Mouse (Mus musculus): ENCODE results near the gene Krt34.

The Krt34 gene

GRCm38 (mm10) chr11:100041454-100041853 lies at the start of gene Krt34:
TSS of gene Krt34 (minus strand) at chr11:100041554.
- in situ Hi-C loops (cut with MseI, MboI) = no loop called here

DNA sequence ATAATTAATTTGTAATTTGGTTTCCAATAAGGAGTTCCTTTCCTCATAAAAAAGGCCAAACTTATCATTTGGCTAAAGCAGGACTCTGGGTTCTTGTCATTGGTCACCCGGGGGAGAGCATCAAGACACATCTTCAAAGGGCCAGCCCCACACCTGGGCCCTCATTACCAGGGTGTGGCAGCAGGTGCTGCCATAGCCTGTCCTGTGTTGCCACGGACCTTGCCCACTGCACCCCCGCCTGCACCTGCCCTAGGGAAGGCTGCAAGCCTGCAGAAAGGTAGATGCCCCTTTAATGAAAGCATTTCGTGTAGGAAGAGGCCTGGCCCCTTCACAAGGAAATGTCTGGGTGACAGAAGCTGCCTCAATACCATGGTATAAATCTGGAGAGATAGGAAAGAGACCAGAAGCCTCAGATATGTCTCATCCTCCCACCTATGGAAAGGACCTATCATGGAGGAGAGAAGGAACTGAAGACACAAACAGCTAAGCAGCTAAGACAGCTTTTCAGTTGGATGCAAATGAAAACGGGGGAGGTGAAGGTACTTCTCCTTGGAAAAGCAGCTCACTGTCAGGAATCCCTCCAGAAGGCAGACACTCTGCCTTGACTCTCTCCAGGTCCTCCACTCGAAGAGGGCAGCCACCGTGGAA lies 47.1 kb upstream of the Krt34 start:
- in situ Hi-C loops (cut with MseI, MboI) = no loop called here

DNA sequence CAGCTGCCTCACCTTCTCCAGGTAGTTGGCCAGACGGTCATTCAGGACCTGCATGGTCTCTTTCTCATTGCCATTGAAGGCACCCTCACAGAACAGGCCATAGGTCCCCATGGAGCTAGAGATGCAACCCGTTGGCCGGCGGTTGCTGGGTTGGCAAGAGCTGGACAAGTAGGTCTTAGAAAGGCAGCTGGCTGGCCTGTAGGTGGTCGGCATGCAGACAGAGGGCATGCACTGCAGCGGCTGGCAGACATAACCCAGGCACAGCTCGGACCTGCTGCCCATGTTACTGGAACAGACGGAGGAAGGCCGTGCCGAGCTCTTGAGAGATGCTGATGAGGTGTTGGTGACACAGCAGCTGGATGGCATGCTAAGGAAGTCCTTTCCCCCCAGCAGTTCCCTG lies 46.5 kb upstream of the Krt34 start, which contains the start of gene Krt32:
TSS of gene Krt32 (minus strand) at position 366 of the 400 bp plus-strand sequence.
- in situ Hi-C loops (cut with MseI, MboI) = no loop called here

GRCm38 (mm10) chr11:100073873-100074272 lies 32.5 kb upstream of the Krt34 start:
- in situ Hi-C loops (cut with MseI, MboI) = loop anchor here in 1 of 2 experiments (10.0 kb wide), 1 partner anchor 211 kb away; no protein-coding TSS in a partner anchor

DNA sequence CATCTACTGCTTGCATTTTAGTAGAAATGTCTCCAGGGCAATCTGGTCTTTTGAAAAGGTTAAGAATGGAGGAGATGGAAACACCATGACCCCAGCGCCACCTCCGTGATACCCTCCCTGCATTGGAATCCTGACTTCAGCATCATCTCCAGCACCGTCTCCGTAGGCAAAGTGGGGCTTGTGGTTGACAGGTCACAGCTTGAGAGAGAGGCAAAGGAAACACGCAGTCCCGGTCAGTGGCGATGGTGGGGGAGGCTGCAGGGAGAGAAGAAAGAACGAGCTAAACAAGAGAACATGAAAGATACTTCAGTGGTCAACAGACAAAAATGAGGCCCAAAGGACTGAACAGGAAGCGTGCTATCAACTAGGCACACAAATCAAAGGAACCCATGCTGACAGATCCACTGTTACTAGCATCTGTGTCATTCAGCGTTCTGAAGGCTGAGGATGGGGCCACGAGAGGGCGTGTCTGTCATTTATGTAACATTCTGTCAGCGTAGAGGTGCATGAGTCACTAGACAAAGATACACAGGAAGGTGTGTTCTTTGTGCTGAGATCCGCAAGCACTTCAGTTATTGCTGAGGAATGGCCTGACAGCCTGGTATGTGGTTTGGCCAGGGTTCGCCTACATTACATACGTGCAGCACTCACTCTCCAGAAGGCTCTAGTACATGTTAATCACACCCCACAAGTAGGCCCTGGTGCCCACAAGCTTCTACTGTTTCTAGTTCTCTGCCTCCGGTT lies 26.1 kb upstream of the Krt34 start:
- in situ Hi-C loops (cut with MseI, MboI) = loop anchor here (5.0 kb wide), 2 partner anchors 100 to 215 kb away; no protein-coding TSS in a partner anchor

GRCm38 (mm10) chr11:100066236-100067010 lies 25.1 kb upstream of the Krt34 start:
- in situ Hi-C loops (cut with MseI, MboI) = loop anchor here (5.0 kb wide), 2 partner anchors 101 to 216 kb away; no protein-coding TSS in a partner anchor

- in situ Hi-C loops (cut with MseI, MboI) = loop anchor here in 1 of 2 experiments (5.0 kb wide), 1 partner anchor 108 kb away; no protein-coding TSS in a partner anchor
These were observed 17.5 kb upstream of the Krt34 start for GRCm38 (mm10) chr11:100058875-100059274.

DNA sequence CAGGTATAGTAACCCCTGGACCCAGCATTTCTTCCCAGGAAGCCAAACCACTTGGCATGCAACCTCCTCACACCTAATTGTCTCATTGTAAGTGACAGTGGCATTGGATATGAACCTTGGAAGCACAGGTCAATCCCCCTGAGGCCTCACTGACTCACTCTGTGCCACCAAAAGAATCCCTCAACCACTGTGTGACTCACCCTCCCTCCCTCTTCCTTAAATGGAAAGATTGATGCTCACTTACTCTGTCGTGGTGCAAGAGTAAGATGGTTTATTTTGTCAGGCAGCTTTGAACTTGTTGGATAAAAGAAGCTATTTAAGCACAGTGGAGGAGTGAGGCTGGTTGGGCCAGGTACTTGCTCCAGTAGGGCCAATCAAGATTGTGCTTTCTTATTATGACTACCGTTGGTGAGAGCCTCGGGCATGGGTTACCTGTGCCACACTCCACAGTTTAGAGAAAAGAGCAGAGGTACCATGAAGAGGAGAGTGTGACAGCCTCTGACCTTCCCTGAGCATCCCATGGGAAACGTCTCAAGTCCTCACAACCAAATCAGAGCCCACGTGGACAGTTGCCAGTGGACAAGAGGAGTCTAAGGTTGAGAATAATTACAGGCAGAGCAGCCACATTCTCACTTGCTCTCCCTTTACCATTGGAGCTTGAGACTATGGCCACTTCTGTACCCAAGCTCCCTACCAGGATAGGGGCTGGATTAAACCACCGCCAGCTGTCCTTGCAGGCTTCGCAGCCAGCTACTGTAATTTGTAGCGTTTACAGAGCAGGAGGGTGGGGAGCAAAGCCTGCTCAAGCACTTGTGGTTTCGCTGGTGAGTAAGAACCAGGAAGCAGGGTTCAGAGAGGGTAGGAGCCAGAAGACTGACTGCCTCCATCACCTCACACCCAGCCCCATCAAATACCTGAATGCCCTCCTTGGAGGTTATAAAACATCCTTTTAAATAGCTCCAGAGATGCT lies 14.6 kb upstream of the Krt34 start:
- in situ Hi-C loops (cut with MseI, MboI) = loop anchor here in 1 of 2 experiments (5.0 kb wide), 1 partner anchor 111 kb away; no protein-coding TSS in a partner anchor

- in situ Hi-C loops (cut with MseI, MboI) = no loop called here
These were observed 9.1 kb upstream of the Krt34 start, which contains the start of gene Krt31 for GRCm38 (mm10) chr11:100050451-100050850. TSS of gene Krt31 (minus strand) at chr11:100050551.

DNA sequence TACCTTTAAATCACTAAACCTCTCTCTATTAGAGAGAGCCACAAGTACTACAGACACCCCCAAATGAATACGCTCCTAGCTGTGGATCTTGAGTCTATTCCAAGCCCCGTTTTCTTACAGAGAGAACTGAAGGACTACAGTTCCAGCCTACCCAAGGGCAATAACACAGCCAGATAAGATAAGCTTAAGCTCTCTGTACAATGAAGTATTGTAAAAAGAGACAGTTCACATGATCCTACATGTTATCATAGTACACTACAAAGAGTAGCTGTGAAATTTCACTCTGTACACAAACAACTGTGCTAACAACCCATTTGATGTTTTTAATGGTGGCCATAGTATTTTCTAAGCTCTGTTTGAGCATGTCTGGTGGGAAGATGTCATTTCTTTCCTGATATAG lies 5.8 kb upstream of the Krt34 start:
- in situ Hi-C loops (cut with MseI, MboI) = no loop called here

DNA sequence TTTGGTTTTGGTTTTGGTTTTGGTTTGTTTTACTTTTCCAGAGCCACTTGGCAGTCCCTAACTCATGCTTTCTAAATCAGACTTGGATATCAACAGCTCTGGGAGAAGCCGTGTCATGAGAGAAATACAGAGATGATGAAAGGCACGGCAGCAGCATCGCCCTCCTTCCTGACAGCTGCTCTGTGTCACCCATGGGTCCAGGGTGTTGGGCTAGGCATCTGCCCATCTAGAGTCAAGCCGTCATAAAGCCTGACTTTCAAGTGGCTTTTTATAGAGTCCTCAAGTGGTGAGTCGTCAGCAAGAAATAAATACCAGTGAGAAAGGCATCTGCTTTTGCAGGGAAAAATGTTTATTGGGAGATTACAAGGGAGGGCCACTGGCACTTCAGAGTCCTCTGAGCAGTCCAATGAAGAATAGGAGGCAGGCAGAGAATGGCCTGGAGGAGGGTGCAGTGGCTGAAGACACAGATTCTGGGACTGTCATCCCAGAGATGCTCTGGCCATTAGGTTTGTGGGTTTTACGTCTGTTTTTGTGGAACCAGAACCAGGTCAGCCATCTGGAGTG lies 5.0 kb upstream of the Krt34 start:
- in situ Hi-C loops (cut with MseI, MboI) = no loop called here

GRCm38 (mm10) chr11:100029768-100030167 lies 11.6 kb downstream of the Krt34 start, which contains the start of gene Krt33b:
TSS of gene Krt33b (minus strand) at chr11:100029868.
- in situ Hi-C loops (cut with MseI, MboI) = no loop called here

DNA sequence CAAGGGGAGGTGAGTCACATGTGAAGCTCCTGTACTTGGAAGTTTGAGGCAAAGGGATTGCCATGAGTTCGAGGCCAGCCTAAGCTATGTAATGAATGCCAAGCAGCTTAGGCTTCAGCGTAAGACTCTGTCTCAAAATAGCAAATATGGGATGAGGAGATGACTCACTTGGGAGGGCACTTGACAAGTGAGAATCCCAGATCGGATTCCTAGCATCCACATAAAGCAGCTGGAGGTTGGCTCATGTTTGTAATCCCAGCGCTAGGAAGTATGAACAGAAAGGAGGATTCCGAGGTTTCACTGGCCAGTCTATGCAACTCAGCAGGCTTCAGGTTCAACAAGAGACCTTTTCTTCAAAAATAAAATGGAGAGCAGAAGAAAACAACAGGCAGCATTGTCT lies 19.9 kb downstream of the Krt34 start:
- in situ Hi-C loops (cut with MseI, MboI) = no loop called here

- in situ Hi-C loops (cut with MseI, MboI) = no loop called here
These were observed 21.9 kb downstream of the Krt34 start for GRCm38 (mm10) chr11:100019466-100019865.

DNA sequence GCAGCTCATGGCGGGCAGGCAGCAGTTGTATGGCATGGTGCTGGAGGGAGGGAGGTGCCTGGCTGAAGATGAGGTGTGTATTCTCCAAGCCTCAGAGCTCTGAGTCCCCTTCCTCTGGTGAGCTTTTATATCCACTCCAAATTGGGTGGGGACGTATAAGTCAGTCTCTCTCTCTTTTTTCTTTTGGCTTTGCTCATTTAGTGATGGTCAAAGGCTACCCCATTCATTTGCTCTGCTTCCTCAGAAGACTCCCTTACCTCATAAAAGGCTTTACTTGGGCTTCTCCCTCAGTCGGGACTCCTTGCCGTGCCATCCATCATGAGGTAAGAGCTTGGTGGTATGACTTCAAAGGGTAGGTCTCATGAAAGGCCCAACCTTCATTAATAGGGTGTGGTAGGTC lies 25.2 kb downstream of the Krt34 start, which contains the start of gene Krt33a:
TSS of gene Krt33a (minus strand) at position 101 of the 400 bp plus-strand sequence.
- in situ Hi-C loops (cut with MseI, MboI) = no loop called here

DNA sequence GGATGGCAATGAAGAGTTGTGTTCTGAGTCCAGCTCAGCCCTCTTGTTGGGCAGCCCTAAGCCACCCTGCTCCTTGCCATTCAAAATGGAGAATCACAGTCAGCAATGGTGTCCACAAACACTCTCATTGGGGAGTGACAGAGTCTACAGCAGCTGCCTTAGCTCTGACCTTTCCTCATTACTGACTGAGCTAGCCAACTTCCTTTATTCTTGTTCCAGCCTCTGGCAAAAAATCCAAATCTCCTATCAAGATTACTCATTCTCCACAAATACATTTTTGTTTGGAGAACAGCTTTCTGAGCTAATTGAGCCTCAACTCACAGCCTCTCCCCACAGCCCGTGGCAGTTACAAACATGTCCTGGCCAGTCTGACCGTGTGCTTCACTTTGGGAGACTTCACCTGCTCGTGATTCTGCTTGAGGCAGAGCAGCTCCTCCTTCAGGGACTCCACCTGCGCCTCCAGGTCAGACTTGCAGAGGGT lies 27.6 kb downstream of the Krt34 start:
- in situ Hi-C loops (cut with MseI, MboI) = no loop called here

DNA sequence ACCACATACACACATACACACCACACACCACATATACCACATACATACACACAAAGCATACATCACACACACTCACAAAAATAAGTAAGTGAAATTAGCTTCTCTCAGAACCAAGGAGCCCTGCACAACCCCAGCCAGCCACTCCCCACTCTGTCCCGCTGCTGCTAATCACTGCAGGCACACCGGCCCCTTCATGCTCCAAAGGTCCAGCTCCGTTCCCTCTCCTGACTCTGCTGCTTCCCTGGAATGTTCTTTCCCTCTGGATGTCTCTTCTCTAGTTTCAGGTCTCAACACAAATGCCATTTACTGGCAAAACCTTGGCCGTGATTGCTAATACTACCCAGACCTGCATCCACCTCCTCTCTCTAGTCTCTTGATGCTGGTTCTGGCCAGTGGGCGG lies 30.7 kb downstream of the Krt34 start:
- in situ Hi-C loops (cut with MseI, MboI) = no loop called here

DNA sequence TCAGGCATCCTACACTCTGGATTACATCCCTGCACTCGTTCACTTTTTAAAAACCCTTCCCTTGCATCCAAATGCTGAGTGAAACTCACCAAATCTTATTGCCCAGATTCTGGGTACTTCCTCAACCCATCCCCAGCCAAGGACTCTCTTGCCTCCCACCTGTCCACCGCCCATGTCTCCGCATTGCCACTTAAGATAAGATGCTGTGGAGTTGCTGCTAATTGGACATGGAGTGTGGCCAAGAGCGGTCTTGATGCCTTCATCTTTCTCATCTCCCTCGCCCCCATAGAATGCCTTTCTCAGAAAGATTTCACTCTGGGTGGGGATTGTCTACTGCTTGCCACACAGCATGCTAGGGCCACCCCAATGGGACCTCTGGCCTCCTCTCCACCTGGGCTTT lies 33.0 kb downstream of the Krt34 start:
- in situ Hi-C loops (cut with MseI, MboI) = loop anchor here in 1 of 2 experiments (10.0 kb wide), 1 partner anchor 544 kb away; no protein-coding TSS in a partner anchor

- in situ Hi-C loops (cut with MseI, MboI) = loop anchor here in 1 of 2 experiments (10.0 kb wide), 1 partner anchor 542 kb away; no protein-coding TSS in a partner anchor
These were observed 34.7 kb downstream of the Krt34 start for GRCm38 (mm10) chr11:100006624-100007023.

DNA sequence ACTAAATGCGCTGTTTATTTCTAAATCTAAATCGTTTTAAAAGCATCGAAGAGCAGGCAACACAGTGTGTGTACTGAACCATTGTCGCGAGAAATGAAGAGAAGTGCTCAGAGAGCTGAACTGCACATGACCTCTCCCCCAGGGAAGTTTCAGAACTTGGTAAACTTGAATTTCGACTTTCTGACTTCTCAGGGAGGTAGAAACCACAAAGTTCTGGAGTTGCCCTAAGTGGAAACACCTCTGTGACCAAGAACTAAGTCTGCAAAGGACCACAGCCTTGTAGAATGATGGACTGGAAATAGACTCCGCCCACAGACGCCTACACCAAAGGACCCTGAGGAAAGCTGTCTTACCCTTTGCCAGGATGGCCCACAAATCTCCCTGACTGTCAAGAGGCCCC lies 35.4 kb downstream of the Krt34 start:
- in situ Hi-C loops (cut with MseI, MboI) = loop anchor here in 1 of 2 experiments (10.0 kb wide), 1 partner anchor 541 kb away; no protein-coding TSS in a partner anchor

Measured in mouse trophoblast stem cell (cell line).